Mouse (Mus musculus) spleen, adult 2 months (tissue): ENCODE data around the gene Mcfd2.

Source experiments
- CTCF ChIP-seq: fragments of 200-500 bp; IDR thresholded peaks from 2 replicates; pipeline ENCODE4 v1.5.1; 2011; ENCODE audit warnings: mild to moderate bottlenecking, inconsistent platforms; ENCODE audit not compliant: insufficient read depth, insufficient read length, insufficient replicate concordance; ENCODE audit errors: extremely low read depth
- POLR2A ChIP-seq: fragments of 200-500 bp; IDR thresholded peaks from 2 replicates; pipeline ENCODE4 v1.6.1; 2011; ENCODE audit warnings: low read depth, low read length, inconsistent platforms

DNA sequence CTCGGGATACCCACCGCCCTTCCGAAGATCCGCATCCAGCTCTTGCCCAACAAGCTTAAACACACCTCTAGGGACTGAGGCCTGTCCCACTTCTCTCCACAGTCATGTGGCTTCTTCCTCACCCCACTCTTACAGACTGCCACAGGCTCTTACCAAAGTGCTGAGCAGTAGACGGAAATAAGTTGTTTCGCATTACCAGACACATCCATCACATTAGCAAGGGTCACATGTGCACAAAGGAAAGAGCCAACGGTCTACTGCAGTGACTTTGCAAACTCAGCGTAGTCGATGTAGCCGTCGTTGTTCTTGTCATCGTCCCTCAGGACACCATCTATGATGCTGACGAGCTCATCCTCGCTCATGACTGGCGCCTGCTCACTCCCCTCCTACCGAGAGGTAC lies 10.1 kb downstream of the Mcfd2 start:
- no peak for TF ChIP-seq POLR2A
- TF ChIP-seq CTCF = no peak
